Mouse (Mus musculus) fibroblast of lung, adult 2 months (primary cell): ENCODE measurements around the gene Foxp1.

Source experiments
- DNase-seq: peaks from one replicate; pipeline ENCODE4 v3.0.0-alpha.2; 2011; ENCODE audit warnings: low read depth

Foxp1 gene

DNA sequence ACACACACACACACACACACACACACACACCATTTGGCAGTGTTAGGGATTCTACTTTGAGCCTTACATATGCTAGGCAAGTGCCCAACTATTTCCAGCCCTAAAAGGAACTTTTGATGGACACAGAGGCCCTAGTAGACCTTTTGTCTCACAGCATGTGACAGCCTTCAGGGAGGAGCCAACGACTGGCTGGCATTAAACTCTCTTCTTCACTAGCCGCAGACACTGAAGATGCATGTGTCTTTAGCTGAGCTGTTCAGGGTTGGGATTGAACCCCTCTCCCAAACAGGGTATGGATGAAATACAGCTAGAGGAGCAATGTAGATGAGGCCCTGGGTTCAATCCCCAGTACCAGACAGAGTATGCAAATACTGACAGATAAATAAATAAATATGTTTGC, 428.7 kb downstream of the Foxp1 start:
- no peak for DNase-seq

DNA sequence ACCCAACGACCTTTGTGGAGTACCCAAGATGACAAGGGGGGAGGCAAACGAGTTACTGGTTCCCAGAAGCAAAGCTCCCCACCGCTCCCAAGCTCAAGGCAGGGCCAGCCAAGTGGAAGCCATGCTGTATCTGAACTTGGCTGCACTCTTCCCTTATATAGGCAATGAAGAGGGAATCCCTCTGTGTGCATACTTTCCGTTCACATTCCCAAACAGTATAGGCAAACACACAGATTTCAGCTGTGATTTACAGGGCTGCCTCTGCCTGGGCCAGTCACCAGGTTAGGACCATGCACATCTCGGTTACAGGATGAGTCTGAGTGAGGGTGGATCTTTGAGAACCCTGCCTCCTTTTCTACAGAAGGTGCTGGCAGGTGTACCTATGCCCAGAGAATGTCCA, 429.3 kb downstream of the Foxp1 start:
- DNase-seq: no peak

DNA sequence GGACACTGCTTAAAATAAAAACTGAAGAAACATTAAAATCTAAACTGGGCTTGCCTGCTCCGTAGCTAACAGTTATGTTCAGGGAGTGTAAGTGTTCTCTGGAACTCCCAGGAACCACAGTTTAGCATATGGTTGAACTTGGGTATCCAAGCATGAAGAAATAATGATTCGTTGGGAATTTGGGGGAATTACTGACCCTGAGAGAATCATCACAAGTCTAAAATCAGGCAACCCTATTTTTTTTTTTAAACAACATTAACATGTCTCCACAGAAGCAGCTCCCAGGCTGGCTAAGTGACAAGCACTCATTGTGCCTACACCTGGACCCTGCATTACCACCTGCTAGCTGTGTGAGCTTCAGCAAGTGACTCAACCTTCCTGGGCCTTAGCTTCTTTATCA, 430.7 kb downstream of the Foxp1 start:
- no peak for DNase-seq

DNA sequence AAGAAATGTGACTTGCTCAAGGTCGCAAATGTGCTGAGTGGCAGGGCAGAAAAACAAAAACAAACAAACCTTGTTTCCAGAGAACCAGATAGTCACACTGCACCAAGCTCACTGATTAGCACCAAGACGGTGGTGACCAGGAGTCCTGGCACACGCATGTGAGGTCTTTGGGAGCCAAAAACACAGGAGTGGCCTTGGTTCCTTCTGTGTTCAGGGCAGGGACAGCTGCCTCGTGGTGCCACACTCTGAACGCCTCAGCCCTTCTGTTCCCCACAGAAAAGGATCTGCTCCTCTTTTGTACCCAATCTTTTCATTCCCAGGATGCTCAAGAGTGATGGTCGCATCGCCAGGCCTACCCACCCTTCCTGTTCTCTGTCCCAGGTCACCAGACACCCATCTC, 434.9 kb downstream of the Foxp1 start:
- no peak for DNase-seq

DNA sequence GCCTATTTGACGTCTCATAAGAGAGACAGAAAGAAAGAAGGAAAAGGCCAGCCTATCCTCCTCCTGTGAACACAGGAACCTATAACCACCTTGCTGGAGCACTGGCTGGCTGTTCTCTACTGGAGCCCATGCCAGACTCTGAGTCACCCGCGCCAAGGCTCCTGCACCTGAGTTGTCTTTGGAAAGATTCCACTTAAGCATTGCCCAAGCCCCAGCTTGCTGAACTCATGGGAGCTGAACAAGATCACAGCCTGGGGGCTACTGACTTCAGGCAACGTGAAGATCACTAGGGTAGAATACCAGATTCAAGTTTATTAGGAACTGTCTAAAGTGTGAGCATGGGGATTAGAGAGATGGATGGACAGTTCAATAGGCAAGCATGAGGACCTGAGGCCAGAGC, 437.6 kb downstream of the Foxp1 start:
- DNase-seq: peak; percentile 86

DNA sequence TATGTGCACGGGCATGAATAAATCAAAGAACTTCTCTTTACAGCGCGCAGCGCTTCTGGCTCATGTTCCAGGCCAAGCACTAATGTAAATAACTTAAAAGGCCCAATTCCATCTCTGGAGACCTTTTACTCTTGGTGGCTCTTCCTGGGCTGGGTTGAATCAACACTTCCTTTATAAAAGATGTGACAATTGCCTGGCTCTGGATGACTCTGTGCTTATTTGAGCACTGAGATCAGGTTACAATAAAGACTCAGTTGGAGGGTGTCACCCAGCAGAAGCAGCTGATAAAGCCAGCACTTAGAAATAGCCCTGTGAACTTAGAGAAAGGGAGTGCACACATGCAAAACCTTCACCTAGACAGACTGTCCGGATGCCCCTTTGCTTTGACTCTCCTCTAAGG, 441.3 kb downstream of the Foxp1 start:
- DNase-seq: no peak

DNA sequence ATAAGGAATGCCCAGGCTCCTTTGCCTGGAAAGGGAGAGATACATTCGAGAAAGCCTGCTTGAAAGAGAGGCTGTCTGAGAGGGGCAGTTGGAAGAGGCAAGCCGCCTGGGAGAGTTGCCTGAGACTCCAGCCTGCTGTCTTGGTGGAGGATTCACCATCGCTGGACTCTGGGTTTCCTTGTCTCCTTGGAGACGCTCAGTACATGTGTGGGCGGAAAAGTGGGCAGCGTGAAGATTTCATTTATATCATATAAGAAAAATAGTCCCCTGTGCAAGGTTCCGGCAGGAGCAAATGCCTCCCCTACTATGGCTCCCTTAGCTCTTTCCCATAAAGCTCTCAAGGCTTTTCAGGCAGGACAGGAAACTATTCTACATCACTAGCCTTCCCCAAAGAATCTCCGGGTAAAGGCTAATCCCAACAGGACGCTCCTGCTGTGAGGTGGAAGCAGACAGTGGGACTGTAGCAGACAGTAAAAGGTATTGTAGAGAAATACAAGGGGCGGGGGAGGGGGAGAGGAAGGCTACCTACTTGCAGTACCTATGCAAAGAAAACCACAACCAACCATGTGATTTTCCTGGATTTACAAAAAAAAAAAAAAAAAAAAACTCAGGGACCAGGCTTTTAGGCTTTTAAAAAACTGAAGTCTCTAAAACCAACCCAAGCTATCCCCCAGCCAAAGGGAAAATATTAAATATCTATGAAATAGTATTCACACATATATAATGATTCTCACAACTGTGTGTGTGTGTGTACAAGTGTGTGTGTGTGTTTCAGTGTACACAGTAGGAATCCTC, 443.3 kb downstream of the Foxp1 start:
- no peak for DNase-seq

DNA sequence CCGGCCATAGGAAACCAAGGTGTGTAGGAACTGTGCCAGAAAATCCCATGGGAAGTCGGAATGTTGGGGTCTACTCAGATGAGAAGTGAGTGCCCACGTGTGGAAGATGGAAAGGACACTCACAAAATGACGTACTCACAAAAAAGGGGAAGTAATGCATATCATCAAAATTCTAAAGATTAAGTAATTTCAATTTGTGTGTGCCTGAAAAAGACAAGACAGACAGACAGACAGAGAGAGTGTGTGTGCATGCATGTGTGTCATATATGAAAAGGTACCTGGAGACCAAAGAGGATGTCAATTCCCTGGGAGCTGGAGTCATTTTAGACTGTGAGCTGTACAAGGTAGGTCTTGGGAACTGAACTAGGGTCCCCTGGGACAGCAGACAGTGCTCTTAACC, 444.4 kb downstream of the Foxp1 start:
- DNase-seq: no peak

DNA sequence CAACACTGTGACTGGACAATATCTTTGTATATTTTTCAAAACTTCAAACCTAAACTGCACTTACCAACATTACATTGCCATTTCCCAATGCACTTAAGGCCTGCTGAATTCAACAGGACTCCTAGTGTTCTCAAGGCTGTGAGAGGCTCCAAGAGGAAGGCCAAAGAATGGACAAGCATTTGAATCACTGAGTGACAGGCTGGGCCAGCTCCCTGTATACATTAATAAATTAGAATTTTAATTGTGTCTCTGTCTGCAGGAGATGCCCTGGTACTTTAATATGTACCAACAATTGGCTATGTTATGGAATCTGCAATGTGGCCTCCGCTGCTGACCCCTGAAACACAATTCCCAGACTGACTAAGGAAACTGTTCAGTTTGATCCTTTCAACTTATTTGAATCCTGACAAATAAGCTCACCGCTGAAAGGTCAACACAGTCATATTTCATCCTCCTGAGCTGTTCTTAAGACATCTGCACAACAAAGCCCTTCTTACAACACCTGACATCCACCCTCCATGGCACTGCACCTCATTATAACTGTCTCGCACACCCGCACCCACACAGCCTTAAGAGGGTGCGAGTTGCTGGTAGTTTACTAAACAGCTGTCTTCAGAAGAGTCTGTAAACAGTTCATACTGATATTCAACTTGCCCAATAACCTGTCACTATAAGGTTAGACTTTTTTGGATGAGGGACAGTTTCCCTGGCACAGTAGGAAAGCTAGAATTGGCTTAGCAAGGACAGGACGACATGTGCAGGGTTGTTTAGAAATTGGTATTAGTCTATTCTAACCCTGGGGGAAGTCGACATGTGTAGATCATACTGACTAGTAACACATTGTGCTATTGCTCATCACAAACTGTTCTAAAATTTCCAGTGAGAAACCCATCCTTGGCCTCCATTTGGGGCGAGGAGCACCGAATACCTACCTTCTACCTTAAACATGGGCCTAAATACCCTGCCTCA, 448.9 kb downstream of the Foxp1 start:
- DNase-seq: no peak

DNA sequence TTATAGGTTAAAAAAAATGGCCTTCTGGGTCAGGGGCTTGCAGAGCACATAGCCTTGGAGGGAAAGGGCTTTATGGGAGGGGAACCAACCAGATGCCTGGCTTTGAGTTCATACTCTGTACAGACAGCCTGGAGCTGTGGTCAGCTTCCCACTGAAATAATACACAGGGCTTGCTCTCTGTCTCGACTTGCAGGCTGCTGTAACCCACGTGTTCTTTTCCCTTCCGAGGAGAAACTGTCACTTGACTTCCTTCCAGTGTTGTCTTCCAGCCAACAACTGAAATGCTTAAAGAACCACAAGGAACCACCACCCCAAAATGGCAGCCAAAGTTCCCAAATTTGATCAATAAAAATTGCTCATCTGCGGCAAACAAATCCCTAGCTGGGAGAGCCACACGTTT, 451.8 kb downstream of the Foxp1 start:
- DNase-seq: no peak

DNA sequence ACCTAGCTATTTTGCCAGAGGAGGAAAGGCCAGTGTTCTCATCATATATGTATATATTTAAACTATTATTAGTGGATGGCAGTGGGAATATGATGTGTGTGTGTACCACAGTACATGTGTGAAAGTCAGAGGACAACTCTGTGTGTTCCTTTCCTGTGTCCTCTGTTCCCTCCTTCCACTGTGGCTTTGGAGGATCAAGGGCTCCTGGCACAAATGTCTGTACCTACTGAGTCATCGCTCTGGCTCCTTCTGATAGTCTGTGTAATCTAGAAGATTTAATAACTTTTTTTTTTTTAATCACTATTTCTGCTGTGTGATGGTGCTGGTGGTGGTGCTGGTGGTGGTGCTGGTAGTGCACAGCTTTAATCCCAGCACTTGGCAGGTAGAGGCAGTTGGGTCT, 452.8 kb downstream of the Foxp1 start:
- DNase-seq: no peak

DNA sequence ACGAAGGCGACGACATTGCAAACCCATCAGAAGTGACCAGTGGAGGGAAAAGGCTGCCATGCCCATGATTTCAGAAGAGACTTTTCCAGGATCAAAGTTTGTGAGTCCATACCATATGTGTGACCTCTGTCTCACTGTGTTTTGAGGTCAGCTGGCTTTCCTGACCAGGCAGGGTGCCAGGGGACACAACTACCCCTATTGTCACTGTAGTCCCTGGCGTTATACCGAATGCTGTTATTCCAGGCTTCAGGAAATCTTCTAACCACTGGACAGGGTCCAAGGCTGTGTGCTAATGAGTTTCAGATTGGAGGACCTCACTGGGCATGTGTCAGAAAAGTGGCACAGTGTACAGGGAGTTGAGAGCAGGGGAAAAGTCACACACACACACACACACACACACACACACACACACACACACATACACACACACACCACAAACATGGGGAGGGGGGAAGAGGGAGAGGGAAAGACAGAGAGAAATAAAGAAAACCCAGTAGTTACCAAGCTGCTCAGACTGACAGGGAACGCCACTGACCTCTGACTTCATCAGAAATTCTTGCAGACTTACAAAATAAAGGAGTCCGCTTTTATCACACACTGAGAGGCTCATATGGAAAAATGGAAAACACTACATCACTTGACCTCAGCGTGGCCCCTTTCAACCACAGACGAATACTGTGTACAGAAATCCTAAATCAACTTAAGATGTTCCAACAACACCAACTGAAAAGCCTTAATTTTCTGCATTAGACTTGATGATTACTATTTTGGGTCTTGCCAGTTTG, 456.8 kb downstream of the Foxp1 start:
- DNase-seq: peak; percentile 27

DNA sequence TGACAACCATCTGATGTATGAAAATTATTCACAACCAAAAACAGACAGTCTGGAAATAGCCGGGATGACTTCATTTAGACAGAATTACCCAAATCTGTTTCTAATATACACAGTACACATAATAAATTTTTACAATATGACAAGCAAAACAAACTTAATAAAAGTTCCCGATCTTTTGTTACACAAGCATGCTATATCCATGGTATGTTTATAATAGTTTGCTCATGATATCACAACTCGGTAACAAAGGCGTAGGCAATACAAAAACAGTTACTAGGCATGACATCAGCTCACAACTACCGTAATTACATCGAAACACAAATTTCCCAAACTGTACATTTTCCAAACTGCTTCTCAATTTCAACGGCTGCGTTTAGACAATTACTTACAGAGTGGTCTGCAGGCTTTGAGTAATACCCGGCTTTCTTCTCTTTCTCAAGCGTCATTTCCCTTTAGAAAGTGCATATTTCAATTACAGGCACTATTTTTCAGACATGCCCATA, 458.5 kb downstream of the Foxp1 start:
- DNase-seq: peak; percentile 55

DNA sequence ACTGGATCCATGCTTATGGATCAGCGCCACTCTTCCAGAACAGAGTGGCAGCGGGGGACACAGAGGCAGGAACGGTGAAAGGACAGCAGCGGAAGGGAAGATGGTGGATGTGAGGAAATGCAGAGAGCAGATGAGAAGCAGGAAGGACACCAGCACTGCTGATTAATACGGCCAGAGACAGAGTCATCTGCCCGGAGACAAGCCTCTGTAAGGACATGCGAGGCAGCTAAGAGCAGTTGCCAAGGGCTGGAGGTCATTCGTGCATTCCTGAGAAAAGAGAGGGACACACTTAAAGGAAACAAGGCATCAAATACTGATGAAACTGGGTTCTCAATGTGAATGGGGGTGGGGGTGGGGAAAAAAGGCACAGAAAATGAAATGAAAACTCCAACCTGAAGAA, 459.6 kb downstream of the Foxp1 start:
- DNase-seq: no peak

DNA sequence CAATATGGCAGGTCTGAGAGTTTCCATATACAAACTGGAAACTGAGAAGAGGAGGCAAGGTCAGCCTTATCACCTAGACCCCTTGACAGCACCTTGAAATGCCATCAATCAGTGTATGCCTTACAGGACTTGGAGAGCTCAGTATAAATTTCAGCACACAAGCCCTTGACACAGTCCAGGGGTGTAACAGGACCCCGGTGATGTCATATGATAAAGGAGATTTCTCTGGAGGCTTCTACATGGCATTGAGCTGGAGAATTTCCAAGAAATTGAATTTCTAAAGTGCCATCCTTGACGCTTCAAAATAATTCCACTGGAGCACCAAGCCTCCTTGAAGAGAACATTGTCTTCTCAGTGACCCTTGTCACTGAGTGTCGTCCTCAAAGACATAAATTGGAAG, 463.8 kb downstream of the Foxp1 start:
- no peak for DNase-seq

DNA sequence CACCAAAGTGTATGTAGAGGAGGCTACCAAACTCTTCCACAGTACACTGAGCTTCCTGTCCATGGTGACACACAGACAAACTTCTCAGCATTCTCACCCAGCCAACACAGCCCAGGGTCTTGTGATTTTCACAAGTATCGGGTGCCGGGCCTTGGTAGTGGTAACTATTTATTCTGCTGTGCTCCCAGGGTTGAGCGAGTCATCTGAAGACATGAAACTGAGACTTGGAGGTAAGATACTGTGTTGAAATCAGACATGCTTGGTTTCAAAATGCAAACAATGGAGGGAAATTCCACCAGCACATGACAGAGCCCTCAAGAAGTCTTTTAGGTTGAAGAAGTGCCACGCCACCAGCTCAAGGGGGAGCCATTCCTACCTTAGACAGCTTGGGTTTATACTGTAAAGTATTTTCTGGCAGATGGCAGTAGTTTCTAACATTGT, 465.4 kb downstream of the Foxp1 start:
- peak; percentile 60 for DNase-seq

DNA sequence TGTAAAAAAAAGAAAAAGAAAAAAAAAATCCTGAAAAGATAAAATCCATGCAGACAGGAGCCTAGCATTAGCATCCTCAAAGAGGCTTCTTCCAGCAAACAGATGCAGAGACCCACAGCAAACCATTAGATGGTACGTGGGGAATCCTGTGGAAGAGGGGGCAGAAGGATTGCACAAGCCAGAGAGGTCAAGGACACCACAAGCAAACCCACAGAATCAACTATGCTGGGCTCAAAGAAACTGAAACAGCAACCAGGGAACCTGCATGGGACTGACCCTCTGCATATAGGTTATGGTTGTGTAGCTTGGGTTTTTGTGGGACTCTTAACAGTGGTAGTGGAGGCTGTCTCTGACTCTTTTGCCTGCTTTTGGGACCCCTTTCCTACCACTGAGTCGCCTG, 466.1 kb downstream of the Foxp1 start:
- no peak for DNase-seq

DNA sequence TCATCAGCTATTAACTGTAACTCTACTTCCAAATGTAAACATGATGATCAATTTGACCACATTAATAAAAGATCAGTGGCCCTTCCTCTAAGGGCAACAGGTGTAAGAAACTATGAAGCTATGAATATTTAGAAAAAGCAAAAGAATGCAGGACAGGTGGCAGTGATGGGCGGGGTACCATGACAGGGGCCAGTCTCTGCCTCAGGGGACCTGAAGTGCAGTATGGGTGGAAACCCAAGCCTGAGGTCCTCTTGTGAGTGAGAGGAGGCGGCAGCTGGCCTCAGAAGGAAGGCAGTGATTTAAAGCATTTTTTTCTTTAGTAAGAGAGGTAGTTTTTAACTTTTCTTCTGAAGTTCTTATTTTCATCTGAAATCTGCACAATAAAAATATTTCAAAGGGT, 468.5 kb downstream of the Foxp1 start:
- DNase-seq: no peak

DNA sequence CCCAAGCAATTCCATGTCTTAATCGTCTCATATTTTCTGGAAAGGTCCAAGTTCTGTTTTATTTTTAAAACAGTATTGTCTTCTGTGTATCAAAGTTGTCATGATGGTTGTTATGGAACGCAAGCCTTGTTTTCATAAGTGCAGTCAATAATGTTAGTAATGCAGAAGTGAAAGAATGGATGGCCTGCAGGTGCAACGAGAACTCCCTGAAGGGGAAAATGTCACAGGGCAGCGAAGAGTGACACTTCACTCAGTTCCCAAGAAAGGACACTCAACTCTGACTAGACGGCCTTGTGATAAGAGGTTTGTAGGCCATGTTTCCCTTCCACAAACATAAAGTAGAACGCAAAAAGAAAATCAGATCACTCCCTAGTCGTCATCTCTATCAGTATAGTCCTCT, 469.4 kb downstream of the Foxp1 start:
- DNase-seq: no peak

DNA sequence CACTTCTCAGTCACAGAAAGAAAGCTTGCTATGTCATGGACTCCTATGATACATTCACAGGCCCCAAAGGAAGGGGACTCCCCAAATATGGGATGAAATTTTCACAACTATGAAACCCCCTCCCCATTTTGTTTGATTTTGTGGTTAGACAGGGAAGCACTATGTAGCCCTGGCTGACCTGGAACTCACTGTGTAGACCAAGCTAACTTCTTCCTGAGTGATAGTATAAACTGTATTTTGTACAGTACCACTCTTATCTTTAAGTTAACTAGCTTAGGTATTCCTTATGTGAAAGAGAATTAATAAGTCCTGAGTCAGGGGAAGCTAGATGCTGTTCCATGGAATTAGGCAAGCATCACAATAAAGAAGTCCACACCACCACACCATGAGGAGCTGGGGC, 470.8 kb downstream of the Foxp1 start:
- no peak for DNase-seq

DNA sequence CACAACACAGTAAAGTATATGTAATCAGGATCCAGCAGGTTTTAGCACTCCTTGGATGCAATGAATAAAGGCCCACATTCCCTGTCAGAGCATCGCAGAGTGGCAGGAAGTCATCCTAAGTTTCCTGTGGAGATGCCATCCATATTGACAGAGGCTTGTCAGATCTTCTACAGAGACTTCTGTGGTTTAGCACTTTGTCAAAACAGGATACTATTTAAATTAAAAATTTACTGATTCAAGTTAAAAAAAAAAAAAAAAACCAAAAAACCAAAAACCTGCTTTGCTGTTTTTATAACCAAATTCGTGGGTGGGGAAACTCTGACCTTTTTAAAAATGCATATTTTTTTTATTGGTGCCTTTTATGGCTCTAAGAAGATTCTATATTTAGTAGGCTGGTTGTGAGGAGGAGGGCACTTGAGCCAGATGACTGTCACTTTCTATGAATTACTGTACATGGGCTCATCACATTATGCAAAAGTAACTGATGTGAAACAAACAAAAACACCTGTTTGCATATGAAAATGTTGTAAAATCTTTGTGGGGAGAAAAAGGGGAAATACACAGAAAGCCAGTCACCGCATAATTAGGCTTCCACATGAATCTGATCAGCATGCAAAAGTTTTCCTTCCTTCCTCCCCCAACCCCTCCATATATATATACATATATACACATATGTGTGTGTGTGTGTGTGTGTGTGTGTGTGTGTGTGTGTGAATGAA, 472.1 kb downstream of the Foxp1 start:
- no peak for DNase-seq

DNA sequence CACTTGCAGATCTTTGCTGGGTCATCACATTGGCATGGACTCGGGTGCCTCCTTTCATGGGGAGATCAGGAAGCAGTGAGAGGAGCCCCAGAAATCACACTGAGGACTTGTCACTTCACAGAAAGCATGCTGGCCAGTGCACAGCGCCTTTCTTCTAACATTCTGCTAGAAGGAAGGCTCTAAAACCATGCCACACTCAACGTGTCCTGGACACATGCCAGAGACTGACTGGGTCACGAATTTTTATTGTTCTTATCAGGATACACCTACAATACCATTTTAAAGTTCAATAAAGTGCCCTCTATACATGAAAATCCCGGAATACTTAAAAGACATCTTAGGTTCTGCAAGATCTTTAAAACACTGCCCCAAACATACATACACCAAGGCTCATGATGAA, 475.2 kb downstream of the Foxp1 start:
- DNase-seq: no peak
